Mouse (Mus musculus) urinary bladder, adult 18-20 months (tissue): Measurements from ENCODE around the gene Hoxd9.
A peak's percentile ranks its signal among the peaks of the same experiment; 100 is the strongest.

Experiments used
- DNase-seq, 2 experiments: peaks; one replicate each; pipeline ENCODE4 v3.0.0; 2022; ENCODE audit warnings: low spot score in 2 of 2, mixed read lengths in 2 of 2

Gene Hoxd9

DNA sequence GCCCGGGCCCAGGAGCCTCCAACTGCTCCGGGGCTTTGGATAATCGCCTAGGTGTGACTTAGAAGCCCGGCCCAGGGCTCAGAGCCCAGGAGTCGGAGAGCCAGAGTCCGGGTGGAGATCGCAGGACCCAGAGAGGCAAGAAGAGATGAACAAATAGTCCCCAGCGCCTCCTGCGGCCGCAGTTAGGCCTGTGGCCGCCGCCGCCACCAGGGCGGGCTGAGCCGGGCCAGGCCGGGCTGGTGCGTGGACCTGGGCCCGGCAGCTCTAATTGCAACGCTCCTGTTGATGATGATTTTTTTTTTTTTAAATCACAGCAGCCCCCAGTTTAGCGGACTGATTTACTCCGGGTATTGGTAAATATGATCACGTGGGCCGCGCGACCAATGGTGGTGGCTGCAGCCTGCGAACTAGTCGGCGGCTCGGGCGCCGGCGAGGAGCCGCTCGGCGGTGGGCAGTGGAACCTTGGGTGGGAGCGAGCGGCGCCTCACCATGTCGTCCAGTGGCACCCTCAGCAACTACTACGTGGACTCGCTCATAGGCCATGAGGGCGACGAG is at the start of gene Hoxd9:
Gene Hoxd9, plus strand, starts transcription at position 161 of the 555 bp plus-strand sequence.
- peak; percentile 66 to 76 for DNase-seq

DNA sequence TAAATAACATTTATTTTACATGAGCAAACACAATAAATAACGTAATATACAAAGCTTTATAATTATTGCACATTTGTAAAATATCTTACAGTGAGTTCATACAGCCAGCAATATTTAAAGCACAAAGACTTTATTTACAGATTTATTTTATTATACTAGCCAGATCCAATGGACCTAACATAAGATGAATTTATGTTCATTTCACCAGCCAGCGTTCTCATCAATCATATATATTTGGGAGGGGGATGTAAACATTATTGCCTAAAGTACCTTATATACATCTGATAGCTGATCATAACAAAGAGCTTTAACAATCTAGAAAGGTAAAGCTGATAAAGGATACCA is 44.6 kb upstream of the Hoxd9 start:
- no peak for DNase-seq

DNA sequence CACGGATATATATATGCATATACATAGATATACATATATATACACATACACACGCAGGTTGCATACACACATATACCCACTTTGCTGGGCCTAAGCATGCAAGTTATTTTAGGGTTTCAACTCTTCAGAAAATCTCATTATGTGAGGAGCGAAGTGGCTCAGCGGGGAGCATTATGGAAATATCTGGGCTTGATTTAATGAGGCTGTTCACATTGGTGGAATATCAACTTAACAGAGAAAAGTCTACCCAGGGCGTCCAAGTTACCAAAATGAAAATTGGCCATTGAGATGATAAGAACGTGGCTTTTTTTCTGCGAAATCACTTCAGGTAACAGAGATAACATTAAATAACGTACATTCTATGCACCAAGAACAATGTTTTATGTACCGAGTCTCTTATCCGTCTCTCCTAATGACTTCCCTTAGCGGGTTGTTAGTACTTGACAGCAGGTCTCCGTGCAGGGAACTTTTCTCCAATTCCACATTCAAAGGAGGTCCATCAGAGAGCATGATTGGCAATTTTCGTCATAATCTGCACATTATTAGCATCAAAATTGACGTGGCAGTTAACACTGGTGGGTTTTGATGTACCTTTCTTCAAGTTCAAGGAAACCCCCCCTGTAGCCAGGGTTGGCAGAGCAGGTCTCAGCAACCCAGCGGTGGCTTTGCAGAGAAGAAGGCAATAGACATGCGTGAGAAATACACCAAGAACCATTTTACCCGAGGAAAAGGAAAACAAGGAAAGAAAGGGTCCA is 43.6 kb upstream of the Hoxd9 start:
- no peak for DNase-seq

DNA sequence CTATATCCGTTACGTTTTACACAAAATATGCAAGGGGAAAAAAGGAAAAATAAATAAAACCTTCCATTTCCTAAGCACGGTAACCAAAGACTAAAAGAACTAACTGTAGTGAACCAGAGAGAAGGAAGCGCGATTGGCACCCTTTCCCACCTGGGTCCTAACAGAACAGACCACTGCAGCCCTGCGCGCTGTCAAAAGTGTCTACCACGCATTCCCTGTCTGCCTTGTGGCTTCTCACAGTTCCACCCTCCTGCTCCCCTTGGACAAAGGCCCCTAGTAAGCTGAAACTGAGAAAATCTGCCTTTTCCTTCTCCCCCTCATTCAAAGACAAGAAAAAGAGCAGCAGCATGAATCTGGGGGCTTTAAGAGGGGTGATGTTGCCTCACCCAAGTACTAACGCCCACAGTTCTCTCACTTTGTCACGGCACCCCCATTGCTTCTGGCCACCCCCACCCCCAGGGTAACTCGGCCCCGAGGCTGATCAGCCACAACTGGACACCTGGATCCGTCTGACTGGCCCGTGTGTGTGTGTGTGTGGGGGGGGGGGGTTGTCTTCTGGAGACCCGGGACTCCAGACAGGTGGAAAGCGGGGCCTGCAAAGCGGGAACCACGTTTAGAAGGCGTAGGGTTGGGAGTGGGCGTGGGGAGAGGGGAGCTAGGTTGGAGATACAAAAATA is 42.6 kb upstream of the Hoxd9 start:
- no peak for DNase-seq

DNA sequence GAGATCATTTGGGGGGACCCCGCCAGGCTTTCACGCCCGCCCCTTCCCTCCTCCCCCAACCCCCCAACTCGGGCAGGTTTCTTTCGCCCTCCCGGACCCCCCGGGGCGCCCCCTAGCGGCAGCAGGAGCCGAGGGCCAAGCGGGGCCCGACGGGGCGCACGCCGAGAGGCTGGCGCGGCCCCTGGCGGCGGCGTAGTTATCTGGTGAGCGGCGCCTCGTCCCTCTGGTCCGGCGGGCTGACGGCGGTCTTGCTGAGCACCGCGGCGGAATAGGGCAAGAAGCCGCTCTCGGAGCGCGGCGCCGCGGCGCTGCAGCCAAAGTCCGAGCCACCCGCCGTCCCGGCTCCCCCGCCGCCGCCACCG is 42.1 kb upstream of the Hoxd9 start:
- no peak for DNase-seq

DNA sequence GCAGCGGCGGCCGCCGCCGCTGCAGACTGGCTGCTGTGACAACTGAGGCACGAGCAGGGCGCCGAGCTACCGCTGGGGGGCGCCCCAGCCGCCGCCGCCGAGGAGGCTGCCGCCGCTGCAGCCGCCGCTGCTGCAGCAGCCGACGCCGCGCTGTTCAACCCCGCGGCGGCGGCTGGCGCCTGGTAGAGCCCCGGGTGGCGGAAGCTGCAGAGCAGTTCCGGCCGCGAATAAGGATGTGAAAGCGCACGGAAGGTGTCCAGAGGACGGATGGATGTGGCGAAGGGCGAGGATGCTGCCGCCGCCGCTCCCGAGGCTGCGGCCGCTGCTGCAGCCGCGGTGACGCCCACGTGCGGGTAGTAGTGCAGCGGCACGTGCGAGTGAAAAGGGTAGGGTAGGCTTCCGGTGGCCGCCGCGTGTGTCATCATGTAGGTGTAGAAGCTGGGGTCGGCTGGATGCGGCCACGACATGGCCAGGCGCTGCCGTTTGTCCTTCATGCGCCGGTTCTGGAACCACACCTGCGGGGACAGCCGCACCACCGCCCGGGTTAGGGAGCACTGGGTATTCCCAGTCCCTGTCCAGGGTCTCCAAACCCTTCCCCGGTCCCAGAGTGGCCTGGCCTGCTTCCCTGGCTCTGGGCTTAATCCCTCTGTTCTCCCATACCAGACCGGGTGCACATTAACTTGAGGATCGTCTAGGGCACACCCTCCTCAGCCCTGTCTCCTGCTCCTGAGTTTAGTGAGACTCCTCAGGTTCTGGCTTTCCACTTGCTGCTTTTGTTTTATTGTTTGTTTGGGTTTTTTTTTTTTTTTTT is 41.5 kb upstream of the Hoxd9 start:
- no peak for DNase-seq

DNA sequence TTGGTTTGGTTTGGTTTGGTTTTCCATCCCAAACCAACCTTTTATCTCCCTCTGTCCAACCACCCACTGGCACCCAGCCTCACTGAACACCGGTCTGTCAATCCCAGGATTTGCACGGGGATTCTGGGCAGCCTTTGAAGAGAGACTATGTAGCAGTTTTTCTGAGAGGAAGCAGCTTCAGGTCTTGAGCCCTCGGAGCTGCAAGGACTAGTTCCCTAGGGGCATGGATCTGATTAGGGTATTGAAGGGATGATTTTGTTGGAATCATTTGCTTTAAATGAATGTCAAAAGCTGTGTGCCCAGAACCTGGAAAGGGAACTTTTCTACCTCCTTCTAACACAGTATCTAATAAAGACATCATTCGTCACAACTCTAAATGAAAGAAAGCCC is 40.9 kb upstream of the Hoxd9 start:
- no peak for DNase-seq

DNA sequence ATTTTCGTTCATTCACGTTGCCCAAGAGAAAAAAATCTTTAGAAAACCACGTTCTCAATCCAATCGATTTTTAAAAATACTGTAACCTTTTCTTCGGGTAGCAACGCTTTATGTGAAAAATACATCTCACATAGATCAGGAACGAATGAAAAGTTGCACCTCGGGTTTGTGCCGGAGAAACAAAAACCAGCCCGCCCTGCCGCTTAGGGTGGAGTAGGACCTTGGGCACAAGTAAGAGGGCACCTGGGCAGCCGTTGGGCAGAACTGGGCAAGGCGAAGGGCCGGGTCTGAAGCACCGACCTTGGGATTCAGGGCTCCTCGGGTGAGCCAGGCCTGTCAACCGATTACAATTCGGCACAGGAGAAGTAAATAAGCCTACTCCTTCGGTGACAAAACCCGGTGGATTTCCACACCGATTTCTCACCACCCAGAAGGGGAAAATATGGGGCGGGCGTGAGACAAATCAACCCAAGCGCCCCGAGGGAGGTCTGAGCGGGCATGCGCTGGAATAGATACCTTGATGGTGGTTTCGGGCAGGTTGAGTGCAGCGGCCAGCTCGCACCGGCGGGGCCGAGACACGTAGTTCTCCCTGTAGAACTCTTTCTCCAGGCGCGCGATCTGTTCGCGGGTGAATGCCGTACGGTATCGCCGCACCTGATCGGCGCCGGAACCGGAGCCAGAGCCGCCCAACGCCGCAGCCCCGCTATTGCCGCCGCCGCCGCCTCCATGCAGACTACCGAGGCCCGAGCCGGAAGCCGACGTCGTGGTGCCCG is 40.1 kb upstream of the Hoxd9 start:
- no peak for DNase-seq

DNA sequence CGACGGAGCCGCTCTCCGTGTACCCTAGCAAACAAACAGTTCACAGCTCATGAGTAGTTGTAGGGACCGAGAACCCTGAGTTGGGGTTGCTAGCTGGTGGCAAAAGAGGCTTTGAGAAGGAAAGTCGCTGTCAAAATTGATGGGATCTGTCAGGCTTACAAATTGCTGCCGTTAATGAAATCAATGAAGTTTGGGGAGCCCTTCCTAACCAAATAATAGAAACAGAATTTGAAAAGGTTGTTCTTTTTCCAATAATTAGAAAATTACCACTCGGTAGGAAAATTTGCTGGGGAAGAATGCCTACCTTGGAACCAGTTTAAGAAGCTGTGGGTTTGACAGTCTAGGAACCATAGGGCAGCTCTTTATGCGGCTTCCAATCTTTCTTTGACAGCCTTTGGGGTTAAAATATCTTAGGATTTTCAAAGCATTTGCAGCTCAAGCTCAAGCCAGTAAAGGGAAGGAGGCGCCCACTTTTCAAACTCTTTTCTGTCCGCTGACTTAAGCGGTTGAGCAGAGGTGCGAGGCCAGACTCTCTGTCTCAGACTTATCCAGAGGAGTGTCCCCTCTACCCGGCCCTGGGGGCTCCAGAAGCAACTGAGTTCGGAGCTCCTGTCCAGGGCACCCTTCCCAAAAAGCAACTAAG is 39.4 kb upstream of the Hoxd9 start:
- DNase-seq, result no peak

DNA sequence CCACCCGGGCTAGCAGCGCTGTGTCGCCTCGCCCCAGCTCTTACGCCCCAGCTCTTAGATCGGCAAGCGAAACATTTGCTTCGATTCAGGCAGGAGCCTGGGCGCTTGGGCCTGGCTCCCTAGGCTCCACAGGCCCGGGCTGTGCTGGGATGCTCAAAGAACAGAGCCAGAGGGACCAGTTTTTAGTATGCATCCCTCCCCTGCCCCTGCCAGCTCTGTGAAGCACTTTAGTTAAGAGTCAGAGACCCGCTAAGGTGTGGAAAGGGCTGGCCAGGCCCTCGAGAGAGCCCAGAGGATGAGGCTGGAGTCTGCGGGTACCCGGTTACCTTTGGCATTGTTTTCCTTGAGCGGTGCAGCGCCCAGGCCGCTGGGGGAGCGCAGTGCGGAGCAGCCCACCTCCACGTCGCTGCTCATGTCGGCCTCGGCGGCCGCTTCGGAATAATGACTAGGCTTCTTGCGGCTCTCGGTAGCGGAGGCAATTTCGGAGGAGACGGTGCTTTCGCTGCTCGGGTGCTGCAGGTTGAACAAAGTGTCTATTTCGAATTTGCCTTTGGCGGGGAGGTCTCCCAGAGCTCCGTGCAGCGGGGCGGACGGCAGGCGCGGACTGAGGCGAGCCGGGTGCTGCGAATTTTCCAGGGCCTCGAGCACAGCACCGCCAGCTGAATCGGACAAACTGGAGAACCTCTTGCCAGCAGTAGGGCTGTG is 38.7 kb upstream of the Hoxd9 start:
- no peak for DNase-seq

DNA sequence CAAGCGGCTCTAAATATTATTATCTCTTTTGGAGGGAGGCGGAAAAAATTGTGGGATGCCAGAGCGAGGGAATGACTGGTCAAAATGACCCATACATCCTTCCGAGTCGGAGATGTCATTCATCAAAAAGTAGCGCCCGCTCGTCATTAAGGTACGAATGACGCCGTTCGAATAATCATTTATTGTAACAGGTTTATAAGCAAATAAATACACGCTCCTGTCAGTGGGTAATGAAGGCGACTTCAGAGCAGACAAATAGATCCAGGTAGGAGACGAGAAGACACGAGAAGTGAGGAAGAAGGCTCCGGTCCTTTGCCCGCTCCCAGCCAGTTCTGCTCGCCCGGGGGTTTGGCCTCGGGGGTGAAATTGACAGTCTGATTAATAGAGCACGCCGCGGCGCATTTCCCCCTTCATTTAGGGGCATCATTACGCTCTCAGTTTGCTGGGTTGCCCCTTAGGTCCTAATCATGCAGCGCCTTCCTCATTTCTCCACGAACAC is 38.0 kb upstream of the Hoxd9 start, which contains the start of gene Evx2:
Gene Evx2, minus strand, starts transcription at position 51 of the 499 bp plus-strand sequence.
- no peak for DNase-seq

DNA sequence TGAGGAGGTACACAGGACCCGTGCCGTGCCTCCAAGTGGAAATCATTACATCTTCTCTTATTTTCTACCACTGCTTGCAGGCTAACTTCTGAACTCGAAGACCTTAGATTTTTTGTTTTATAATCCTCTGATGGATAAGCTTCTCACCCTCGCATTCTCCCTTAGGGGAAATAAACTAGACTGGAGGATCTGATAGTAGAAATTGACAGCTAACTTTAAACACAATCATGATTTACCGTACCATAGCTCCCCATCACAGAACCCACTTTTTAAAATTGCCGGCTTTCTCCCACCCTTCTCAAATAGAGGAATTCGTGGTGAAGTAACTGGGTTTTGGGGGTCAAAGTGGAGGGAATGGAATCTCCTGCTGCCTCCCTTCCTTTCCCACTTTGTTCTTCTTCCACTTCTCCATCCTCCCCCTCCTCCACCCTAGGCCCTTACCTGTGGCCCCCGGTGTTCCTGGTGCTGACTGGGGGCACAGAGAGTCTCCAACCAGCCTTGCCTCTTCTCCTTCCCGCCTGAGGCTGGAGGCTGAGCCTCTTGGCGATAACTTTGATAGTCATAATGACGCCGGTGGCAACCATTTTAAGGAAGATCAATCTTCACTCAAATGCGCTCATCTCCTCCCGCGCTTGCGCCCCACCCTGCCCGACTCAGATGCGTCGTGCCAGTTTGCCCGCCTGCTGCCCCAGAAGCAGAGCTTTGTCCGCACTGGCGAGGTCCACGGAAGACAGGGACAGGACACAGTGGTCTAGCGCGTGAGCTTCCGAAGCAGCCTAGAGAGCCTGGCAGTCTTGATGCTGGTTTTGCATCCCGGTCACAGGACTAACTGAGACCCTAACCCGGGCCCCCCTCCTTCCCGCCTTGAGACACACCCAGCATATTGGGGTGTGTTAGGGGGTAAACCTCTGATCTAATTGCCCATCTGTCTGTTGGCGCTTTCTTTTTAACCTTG is 36.8 kb upstream of the Hoxd9 start:
- DNase-seq, result no peak

DNA sequence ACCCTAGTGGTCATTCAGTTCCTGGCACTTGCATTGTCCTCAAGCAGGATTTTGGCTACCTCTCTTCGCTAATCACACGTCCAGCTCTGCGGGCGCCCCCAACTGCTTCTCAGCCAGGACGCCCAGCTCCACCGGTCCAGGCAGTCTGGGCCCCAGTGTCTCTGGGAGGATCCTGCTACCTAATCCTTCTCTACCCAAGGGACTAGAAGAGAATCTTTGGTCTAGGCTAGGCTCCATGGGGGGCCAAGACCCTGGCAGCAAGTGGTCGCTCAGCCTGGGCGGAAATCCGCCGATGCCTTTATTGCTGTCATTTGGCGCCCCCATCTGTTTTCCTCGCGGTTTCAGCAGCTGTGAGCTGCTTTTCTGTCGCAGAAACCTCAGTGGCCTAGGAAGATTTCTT is 35.8 kb upstream of the Hoxd9 start:
- DNase-seq, result no peak

DNA sequence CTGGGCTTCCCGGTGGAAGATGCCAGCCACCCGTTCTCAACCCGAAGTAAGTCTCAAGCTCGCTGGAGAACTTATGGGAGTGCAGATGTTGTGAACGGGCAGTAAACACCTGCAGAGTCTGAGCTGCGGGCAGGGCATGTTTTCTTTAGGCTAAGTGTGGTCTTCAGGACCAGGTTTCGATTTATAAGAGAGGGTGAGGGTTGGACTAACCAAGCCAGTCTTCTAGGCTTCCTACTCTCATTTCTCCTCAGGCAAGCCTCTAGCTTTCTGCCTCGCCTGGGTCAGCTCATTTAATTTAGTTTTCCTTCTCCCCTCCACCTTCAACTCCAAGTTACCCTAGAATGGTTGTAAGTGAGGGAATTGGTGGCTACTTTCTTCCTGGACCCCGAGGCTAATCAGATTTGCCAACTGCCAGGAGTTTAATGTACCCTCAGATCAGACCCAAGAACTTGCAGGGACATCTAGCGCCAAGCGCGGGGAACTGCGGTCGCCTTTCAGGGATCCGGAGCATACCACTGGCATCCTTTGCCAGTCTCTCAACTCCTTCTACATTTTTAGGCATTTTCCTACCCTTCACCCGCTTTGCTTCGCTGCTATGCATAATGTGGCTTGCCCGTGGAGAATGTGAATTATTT is 34.1 kb upstream of the Hoxd9 start:
- no peak for DNase-seq

DNA sequence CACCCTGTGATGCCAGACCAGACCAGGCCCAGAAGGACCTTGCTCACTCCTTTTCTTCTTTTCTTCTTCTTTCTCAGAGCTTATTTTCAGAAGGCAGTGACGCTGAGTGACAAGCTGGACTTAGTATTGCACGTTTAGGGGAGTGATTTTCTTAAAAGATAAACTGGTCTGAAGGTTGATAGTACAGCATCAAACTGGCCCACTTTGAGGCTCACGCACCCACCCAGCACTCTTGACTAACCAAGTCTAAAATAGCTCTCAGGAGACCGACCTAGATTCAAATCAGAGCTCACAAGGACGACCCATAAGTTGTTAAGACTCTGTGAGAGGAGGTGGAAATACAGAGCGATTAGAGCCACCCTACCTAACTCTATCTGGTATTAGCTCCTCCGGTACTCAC is 31.1 kb upstream of the Hoxd9 start:
- no peak for DNase-seq

DNA sequence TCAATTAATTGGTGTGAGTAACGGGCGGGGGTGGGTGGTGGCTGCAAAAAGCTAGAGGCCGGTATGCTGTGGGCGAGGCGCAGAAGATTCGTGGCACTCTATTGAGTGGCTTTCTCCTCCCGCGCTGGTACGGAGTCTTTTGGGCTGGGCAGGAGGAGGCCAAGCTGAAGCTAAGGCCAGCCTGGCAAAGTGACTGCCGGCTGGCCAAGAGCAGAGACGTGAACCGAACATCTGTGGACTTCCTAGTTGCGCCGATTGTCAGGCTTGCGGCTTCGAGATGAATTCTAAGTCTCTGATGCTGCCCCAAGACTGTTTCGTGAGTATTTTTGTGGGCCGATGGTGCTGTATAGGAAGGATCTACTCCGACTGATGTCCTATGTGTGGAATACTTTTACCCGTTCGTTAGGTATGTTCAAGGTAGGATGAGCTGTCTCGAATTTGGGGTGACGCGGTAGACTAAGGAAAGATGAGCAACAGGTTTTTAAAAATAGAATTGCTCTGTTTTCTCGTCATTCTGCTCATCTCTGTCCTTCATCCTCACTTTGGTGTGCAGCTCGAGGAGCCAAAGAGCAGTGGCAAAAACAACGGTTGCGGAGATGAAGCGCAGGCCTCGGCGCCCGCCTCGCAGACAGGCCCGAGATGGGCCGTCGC is 30.2 kb upstream of the Hoxd9 start:
- DNase-seq, result no peak

DNA sequence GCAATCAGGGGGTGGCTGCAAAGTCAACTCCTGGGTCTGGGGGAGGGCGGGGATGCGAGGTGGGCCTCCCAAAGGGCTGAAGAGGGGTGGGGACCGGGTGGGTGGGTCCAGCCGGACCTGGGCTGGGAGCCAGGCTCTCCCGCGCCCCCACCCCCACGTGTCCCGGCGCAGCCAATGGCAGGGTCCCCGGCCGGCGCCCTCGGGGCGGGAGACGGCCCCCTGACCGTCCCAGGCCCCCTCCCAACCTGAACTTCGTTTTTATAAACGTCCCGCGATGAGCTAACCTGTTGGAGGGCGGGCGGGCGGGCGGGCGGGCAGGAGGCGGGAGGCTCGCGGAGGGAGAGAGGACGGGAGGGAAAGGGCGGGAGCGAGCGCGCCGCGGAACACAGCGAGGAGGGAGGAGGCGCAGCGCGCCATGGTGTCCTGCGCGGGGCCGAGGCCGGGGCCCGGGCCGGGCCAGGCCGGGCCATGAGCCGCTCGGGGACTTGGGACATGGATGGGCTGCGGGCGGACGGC is 29.6 kb upstream of the Hoxd9 start, which contains the start of gene Hoxd13:
Gene Hoxd13, plus strand, starts transcription at position 469 of the 516 bp plus-strand sequence.
- DNase-seq, result no peak
